Mouse (Mus musculus): ENCODE measurements around the gene Utp6. TPM values are rescaled to one million over a fixed set of nuclear protein-coding genes. Genes with fewer than 3 reads are reported as not detected.

The Utp6 gene
- polyA plus RNA-seq (2014; fragmentation: Nextera tagmentation; extraction: Ambion mirVana) = 75.6 and 77.5 TPM in 2 replicates

DNA sequence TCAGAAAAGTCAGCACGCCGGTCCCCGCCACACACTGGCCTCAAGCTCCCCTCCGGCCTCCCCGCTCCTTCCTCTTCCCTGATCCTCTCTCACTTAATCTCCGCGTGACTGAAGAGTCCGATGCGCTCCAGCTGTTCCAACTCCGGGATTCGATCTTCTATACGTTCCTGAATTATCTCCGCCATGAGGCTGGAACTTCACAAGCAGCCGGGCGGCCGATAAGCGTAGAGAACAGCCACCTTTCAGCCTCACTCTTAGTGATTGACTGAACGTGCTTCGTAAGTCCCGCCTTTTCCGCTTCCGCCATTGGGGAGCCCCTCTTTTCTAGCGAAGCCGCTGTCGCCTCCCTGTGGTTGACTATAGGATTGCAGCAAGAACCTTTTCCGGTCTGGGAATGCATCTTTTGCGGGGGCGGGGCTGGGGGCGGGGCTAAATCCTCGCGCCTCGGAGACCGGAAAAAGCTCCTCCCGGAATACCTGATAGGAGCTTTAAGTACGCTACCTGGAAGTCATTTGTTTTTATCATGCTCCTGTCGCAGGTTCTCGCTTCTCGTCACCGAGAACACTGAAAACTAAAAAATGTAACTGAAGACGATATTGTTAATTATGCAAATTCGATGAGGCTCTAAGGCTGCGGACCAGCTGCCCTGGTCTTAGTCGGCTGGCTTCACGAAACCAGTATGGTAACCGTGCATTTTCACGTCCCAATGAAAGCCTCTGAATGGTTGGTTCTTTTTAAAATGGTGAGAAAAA, at the start of gene Utp6:
TSS of gene Utp6 (minus strand) at position 266 of the 752 bp plus-strand sequence.
- Histone ChIP-seq H3K9ac (ENCODE audit: low read depth, low read length) (peak within 1 kb of the TSS; percentile 83), H3K36me3 (ENCODE audit: control insufficient read depth, insufficient read depth, low read length) (peaks cover 17% of the 10 kb centered on the region; the same call in 1 of the 2 replicates), H3K4me1 (replicated peaks; ENCODE audit: control insufficient read depth, insufficient read depth, low read length) (peaks cover 3% of the 10 kb centered on the region; the same call in 1 of the 2 replicates), H3K27me3 (replicated peaks; ENCODE audit: control insufficient read depth, insufficient read depth, low read length) (no peaks in the 10 kb centered on the region), H3K4me2 (peak within 1 kb of the TSS; percentile 76), H3K9me3 (ENCODE audit: control insufficient read depth, low read length) (no peaks in the 10 kb centered on the region), H3K27ac (ENCODE audit: low read depth, low read length) (peak within 1 kb of the TSS; percentile 75; the same call in 1 of the 2 replicates), H3K4me3 (ENCODE audit: low read depth, low read length) (peak within 1 kb of the TSS; percentile 84)
- DNase-seq (ENCODE audit: low spot score) (peak; percentile 99), ATAC-seq (replicated peaks; ENCODE audit: low FRiP score) (peak; percentile 95)
- WGBS = under 1% methylated on average over 46 of the region's 46 CpGs

DNA sequence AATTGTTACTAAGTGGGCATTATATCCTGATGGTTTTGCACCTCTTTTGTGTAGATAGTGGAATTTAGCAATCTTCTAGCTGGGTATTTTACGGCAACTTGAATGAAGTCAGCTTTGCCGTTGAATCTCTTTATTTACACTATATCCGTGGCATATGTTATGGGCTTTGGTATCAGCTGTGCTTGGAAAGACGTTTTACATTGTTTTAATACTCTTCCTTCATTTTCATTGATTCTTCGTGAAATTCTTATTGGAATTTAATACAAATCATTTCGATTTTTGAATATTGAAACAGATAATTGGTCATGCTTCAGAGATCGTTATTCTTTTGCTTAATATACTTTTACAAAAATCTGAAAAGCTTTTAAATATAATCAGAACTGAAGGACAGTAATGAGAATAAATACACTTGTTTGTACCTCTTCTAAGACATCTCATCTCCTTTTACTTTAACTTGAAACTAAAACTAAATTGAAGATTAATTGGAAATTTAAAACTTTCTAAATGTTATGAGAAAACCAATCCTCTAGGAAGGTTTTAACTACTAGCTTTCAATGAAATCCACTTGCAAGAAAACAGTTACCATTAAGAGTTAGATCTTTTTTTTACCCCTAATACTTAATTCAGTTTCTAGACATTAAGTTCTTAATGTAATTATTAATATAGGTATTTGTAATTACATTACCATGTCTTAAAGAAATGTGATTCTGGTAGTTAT, 32.2 kb upstream of the Utp6 start:
- no peak overlapping the region; the same call in 1 of the 2 replicates for H3K27ac ChIP-seq (ENCODE audit: low read depth, low read length)
- ATAC-seq (replicated peaks; ENCODE audit: low FRiP score) = no peak
- peak overlapping the region; percentile 87 for H3K9ac ChIP-seq (ENCODE audit: low read depth, low read length)
- no peaks in the 10 kb centered on the region for H3K9me3 ChIP-seq (ENCODE audit: control insufficient read depth, low read length)
- no peaks in the 10 kb centered on the region for H3K27me3 ChIP-seq (replicated peaks; ENCODE audit: control insufficient read depth, insufficient read depth, low read length)
- WGBS = 4% methylated on average over 7 of the region's 7 CpGs
- H3K4me3 ChIP-seq (ENCODE audit: low read depth, low read length) = peak overlapping the region; percentile 76
- peak overlapping the region; percentile 71 for H3K4me2 ChIP-seq
- 0 out of 2 replicates have a peak, but pooled peaks cover 7% of the 10 kb centered on the region for H3K36me3 ChIP-seq (ENCODE audit: control insufficient read depth, insufficient read depth, low read length)
- peaks cover 3% of the 10 kb centered on the region; the same call in 1 of the 2 replicates for H3K4me1 ChIP-seq (replicated peaks; ENCODE audit: control insufficient read depth, insufficient read depth, low read length)
- DNase-seq (ENCODE audit: low spot score) = no peak

DNA sequence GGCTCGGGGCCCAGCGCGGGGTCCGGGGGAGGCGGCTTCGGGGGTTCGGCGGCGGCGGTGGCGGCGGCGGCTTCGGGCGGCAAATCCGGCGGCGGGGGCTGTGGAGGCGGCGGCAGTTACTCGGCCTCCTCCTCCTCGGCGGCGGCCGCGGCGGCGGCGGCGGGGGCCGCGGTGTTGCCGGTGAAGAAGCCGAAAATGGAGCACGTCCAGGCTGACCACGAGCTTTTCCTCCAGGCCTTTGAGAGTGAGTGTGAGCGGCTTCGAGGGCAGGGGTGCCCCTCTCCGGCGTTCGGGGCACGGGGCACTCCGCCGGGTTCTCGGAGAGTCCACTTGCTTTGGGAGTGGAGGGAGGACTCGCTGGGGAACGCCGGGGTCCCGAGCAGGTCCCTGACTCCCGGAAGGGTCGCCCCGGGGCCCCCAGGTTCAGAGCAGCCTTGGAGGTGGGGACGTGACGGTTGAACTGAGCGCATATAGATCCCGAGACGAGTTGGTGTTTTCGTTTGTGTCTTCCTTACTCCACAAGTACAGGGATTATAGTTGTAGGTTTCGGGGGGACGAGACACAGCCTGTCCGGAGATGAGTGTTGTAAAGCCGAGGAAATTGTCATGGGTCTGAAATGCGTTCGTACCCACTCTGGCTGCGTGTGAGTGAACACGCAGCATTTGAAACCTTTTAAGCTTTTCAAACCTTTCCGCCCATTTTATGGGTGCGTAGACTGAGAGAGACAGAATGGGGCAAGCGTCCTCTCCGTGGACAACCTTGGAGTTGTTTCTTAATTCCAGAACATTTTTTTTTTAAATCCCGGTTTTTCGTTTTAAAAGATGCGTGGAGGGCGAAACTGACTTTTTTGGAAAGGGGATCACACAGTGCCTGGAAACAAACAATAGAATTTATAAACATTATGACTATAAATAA, 31.4 kb upstream of the Utp6 start:
- peak; percentile 73 for DNase-seq (ENCODE audit: low spot score)
- H3K4me3 ChIP-seq (ENCODE audit: low read depth, low read length) = peak overlapping the region; percentile 76

DNA sequence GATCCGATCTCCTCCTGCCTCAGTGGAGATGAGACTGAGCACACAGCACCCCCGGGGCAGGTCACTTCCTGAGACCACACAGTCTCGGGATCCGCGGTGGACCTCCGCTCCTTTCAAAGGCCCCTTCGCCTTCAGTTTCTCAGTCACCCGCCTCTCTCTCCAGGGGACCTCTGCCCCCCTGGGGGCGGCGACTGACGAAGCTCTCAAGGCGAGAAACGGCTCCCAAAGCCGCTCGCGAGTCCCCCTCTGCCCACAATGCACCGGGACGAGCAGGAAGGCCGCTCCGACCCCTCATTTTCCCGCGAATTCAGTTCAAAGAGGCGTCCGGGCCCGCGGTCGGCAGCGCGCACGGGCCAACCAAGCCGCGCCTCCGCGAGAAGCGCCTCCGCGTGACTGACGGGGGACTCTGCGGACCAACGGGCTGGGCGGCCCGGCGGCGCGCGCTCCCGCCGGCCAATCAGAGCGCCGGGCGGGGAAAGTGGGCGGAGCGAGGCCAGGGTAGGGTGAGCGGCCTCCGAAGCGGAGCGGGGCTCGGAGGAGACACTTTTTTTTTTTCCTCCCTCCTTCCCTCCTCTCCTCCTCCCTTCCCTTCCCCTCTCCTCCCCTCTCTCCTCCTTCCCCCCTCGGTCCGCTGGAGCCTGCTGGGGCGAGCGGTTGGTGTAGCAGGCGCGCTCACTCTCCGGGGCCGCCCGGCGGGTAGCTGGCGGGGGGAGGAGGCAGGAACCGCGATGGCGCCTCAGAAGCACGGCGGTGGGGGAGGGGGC, 30.6 kb upstream of the Utp6 start, which contains the start of gene Suz12:
TSS of gene Suz12 (plus strand) at position 515 of the 764 bp plus-strand sequence.
- Histone ChIP-seq H3K36me3 (ENCODE audit: control insufficient read depth, insufficient read depth, low read length) (0 out of 2 replicates have a peak, but pooled peaks cover 5% of the 10 kb centered on the region), H3K27me3 (replicated peaks; ENCODE audit: control insufficient read depth, insufficient read depth, low read length) (no peaks in the 10 kb centered on the region), H3K27ac (ENCODE audit: low read depth, low read length) (peak within 1 kb of the TSS; percentile 100), H3K9ac (ENCODE audit: low read depth, low read length) (peak within 1 kb of the TSS; percentile 87), H3K4me2 (peak within 1 kb of the TSS; percentile 83), H3K4me3 (ENCODE audit: low read depth, low read length) (peak within 1 kb of the TSS; percentile 76), H3K9me3 (ENCODE audit: control insufficient read depth, low read length) (no peaks in the 10 kb centered on the region), H3K4me1 (replicated peaks; ENCODE audit: control insufficient read depth, insufficient read depth, low read length) (peaks cover 3% of the 10 kb centered on the region; the same call in 1 of the 2 replicates)
- DNase-seq (ENCODE audit: low spot score) = peak; percentile 98
- WGBS = under 1% methylated on average over 61 of the region's 74 CpGs
- ATAC-seq (replicated peaks; ENCODE audit: low FRiP score) = peak; percentile 93

More for the DNA sequence above, 31.4 kb upstream of the Utp6 start:
- ATAC-seq (replicated peaks; ENCODE audit: low FRiP score) = peak; percentile 10; the same call in 1 of the 2 replicates
- peak overlapping the region; percentile 100 for H3K27ac ChIP-seq (ENCODE audit: low read depth, low read length)
- 0 out of 2 replicates have a peak, but pooled peaks cover 5% of the 10 kb centered on the region for H3K36me3 ChIP-seq (ENCODE audit: control insufficient read depth, insufficient read depth, low read length)
- peak overlapping the region; percentile 71 for H3K4me2 ChIP-seq
- H3K27me3 ChIP-seq (replicated peaks; ENCODE audit: control insufficient read depth, insufficient read depth, low read length) = no peaks in the 10 kb centered on the region
- H3K4me1 ChIP-seq (replicated peaks; ENCODE audit: control insufficient read depth, insufficient read depth, low read length) = peaks cover 3% of the 10 kb centered on the region; the same call in 1 of the 2 replicates
- H3K9ac ChIP-seq (ENCODE audit: low read depth, low read length) = peak overlapping the region; percentile 87
- under 1% methylated on average over 71 of the region's 74 CpGs for WGBS
- no peaks in the 10 kb centered on the region for H3K9me3 ChIP-seq (ENCODE audit: control insufficient read depth, low read length)

DNA sequence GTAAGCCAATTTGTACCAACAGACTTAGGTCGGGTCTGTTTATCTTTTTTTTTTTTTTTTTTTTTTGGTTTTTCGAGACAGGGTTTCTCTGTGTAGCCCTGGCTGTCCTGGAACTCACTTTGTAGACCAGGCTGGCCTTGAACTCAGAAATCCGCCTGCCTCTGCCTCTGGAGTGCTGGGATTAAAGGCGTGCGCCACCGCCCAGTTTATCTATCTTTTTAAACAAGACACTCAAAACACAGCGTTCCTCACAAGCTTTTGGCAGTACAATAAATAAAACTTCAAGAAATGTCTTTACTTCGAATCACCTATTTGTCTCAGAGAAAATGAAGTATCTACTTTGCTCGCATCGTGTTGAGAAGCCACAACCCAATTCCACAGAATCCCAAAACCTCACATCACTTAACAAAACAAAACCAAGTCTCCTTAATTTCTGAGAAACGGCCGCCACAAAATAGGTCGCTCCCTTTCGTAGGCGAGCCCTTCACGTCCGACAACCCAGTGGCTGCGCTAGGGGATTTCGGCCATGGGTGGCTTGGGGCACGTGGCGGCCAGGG, 29.9 kb upstream of the Utp6 start:
- 24% methylated on average over 20 of the region's 21 CpGs for whole genome bisulfite sequencing
- H3K27ac ChIP-seq (ENCODE audit: low read depth, low read length) = peak overlapping the region; percentile 100
- H3K9me3 ChIP-seq (ENCODE audit: control insufficient read depth, low read length) = no peaks in the 10 kb centered on the region
- H3K27me3 ChIP-seq (replicated peaks; ENCODE audit: control insufficient read depth, insufficient read depth, low read length) = no peaks in the 10 kb centered on the region
- peaks cover 3% of the 10 kb centered on the region; the same call in 1 of the 2 replicates for H3K4me1 ChIP-seq (replicated peaks; ENCODE audit: control insufficient read depth, insufficient read depth, low read length)
- DNase-seq (ENCODE audit: low spot score) (no peak), ATAC-seq (replicated peaks; ENCODE audit: low FRiP score) (no peak)
- peak overlapping the region; percentile 83 for H3K4me2 ChIP-seq
- H3K9ac ChIP-seq (ENCODE audit: low read depth, low read length) = peak overlapping the region; percentile 82
- peak overlapping the region; percentile 76 for H3K4me3 ChIP-seq (ENCODE audit: low read depth, low read length)
- H3K36me3 ChIP-seq (ENCODE audit: control insufficient read depth, insufficient read depth, low read length) = 0 out of 2 replicates have a peak, but pooled peaks cover 5% of the 10 kb centered on the region

DNA sequence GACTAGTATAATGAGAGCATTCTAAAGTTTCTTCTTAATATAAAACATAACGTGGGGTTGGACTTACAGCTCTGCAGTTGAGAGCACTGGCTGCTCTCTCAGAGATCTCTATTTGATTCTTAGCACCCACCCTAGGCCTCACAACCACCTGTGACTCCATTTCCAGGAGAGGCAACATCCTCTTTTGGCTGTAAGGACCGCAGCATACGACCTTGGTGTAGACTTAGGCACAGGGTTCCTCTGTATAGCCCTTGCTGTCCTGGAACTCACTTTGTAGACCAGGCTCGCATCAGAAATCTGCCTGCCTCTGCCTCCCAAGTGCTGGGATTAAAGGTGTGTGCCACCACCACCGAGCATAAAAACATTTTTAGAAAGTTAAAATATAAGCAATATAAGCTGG, 29.4 kb upstream of the Utp6 start:
- H3K27ac ChIP-seq (ENCODE audit: low read depth, low read length) = no peak overlapping the region
- no peak overlapping the region for H3K4me2 ChIP-seq
- no peak overlapping the region for H3K9ac ChIP-seq (ENCODE audit: low read depth, low read length)
- no peak overlapping the region for H3K4me3 ChIP-seq (ENCODE audit: low read depth, low read length)
- ATAC-seq (replicated peaks; ENCODE audit: low FRiP score) (no peak), DNase-seq (ENCODE audit: low spot score) (no peak)
- no peaks in the 10 kb centered on the region for H3K9me3 ChIP-seq (ENCODE audit: control insufficient read depth, low read length)
- WGBS = 74% methylated on average over 5 of the region's 5 CpGs
- H3K36me3 ChIP-seq (ENCODE audit: control insufficient read depth, insufficient read depth, low read length) = 0 out of 2 replicates have a peak, but pooled peaks cover under 1% of the 10 kb centered on the region
- H3K27me3 ChIP-seq (replicated peaks; ENCODE audit: control insufficient read depth, insufficient read depth, low read length) = no peaks in the 10 kb centered on the region
- peaks cover 3% of the 10 kb centered on the region; the same call in 1 of the 2 replicates for H3K4me1 ChIP-seq (replicated peaks; ENCODE audit: control insufficient read depth, insufficient read depth, low read length)

DNA sequence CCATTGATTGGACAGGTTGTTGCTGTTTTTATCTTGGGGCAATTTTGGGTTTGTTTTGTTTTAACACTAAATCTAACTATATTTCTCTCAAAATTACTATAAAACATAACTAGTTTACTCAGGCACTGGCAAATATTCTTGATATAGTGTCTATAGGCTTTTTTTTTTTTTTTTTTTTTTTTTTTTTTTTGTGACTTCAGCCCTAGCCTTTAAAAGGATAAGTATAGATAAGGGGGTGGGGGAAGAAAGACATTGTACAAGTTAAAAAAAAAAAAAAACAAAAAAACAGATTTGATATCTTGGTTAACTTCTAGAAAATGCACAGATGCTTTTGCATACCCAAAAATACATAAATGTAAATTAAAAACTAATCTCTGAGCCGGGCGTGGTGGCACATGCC, 27.9 kb upstream of the Utp6 start:
- Histone ChIP-seq H3K36me3 (ENCODE audit: control insufficient read depth, insufficient read depth, low read length) (no peaks in the 10 kb centered on the region), H3K9ac (ENCODE audit: low read depth, low read length) (no peak overlapping the region), H3K27me3 (replicated peaks; ENCODE audit: control insufficient read depth, insufficient read depth, low read length) (no peaks in the 10 kb centered on the region), H3K4me2 (no peak overlapping the region), H3K4me1 (replicated peaks; ENCODE audit: control insufficient read depth, insufficient read depth, low read length) (peaks cover 3% of the 10 kb centered on the region; the same call in 1 of the 2 replicates), H3K27ac (ENCODE audit: low read depth, low read length) (no peak overlapping the region), H3K9me3 (ENCODE audit: control insufficient read depth, low read length) (no peaks in the 10 kb centered on the region), H3K4me3 (ENCODE audit: low read depth, low read length) (no peak overlapping the region)
- ATAC-seq (replicated peaks; ENCODE audit: low FRiP score) (no peak), DNase-seq (ENCODE audit: low spot score) (no peak)
- WGBS = 92% methylated on average over 2 of the region's 2 CpGs
